In the genomic region with DNA sequence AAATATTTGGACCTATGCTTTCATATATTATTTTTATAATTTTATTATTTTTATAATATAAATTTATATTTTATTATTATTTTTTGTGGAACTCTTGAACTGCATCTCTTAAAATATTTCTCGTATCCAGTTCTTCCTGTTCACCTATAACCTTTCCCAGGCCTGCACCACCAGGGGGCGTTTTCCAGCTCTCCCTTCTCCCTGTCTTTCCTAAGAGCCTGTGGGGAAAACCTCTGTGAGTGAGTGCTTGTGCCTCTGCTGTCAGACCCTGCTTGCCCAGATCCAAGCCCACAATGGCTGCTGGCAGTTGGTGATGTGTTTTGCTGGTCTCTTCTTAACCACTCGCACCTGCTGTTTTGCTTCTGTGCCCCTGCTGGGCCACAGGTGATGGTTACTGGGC, we compare ENCODE assay signal across 8 mouse cellular contexts. TPM values are rescaled to one million over a fixed set of nuclear protein-coding genes. Genes with fewer than 3 reads are reported as not detected.
A peak's percentile ranks its signal among the peaks of the same experiment; 100 is the strongest.
DNase-seq lines count a peak whose midpoint lies in the region; ATAC-seq and TF ChIP-seq lines count a peak whose summit lies in the region.

No protein-coding gene starts in this region.

- H3K27me3 ChIP-seq in liver, embryonic 12.5 days (replicated peaks): no peaks in the 10 kb centered on the region
- no peaks in the 10 kb centered on the region; the same call in 1 of the 2 replicates for H3K27me3 ChIP-seq in embryonic facial prominence, embryonic 14.5 days (replicated peaks; ENCODE audit: control insufficient read depth, insufficient read depth, low read length)
- no peaks in the 10 kb centered on the region for H3K27me3 ChIP-seq in lung, embryonic 14.5 days (ENCODE audit: insufficient read depth, low read length)

- no peaks in the 10 kb centered on the region for H3K4me1 ChIP-seq in liver, embryonic 12.5 days
- H3K4me1 ChIP-seq in embryonic facial prominence, embryonic 14.5 days (ENCODE audit: control insufficient read depth, insufficient read depth, low read length): no peaks in the 10 kb centered on the region; the same call in 1 of the 2 replicates
- H3K4me1 ChIP-seq in lung, embryonic 14.5 days (ENCODE audit: insufficient read depth): no peaks in the 10 kb centered on the region

- no peak overlapping the region for H3K4me3 ChIP-seq in liver, embryonic 12.5 days
- H3K4me3 ChIP-seq in embryonic facial prominence, embryonic 14.5 days (ENCODE audit: low read depth, low read length): no peak overlapping the region
- no peak overlapping the region for H3K4me3 ChIP-seq in lung, embryonic 14.5 days (ENCODE audit: low read depth, low read length)

- TF ChIP-seq CTCF in lung, embryonic 14.5 days (IDR thresholded peaks at IDR 0.05; ENCODE audit: low read depth): peak; percentile 72

- no peaks in the 10 kb centered on the region for H3K36me3 ChIP-seq in liver, embryonic 12.5 days
- no peaks in the 10 kb centered on the region for H3K36me3 ChIP-seq in embryonic facial prominence, embryonic 14.5 days (ENCODE audit: control insufficient read depth, insufficient read depth, low read length)
- H3K36me3 ChIP-seq in lung, embryonic 14.5 days (ENCODE audit: insufficient read depth): no peaks in the 10 kb centered on the region

- no peak for ATAC-seq in liver, embryonic 12.5 days
- no peak for ATAC-seq in embryonic facial prominence, embryonic 14.5 days (ENCODE audit: low read depth)
- peak; percentile 60; the same call in 1 of the 2 replicates for ATAC-seq in lung, embryonic 14.5 days (ENCODE audit: insufficient read depth)
- no peak for ATAC-seq in erythroid progenitor cell, adult 5-6 weeks (replicated peaks; ENCODE audit: low FRiP score, poor library complexity, severe bottlenecking)

- WGBS in liver, embryonic 12.5 days (ENCODE audit: insufficient replicate concordance): 20% methylated on average over 3 of the region's 3 CpGs
- WGBS in embryonic facial prominence, embryonic 14.5 days: 9% methylated on average over 3 of the region's 3 CpGs
- WGBS in lung, embryonic 14.5 days: 11% methylated on average over 3 of the region's 3 CpGs

- H3K9me3 ChIP-seq in liver, embryonic 12.5 days (replicated peaks): no peaks in the 10 kb centered on the region
- peaks cover 6% of the 10 kb centered on the region; the same call in 1 of the 2 replicates for H3K9me3 ChIP-seq in embryonic facial prominence, embryonic 14.5 days (ENCODE audit: control insufficient read depth, low read length)
- H3K9me3 ChIP-seq in lung, embryonic 14.5 days (ENCODE audit: low read depth, low read length): 0 out of 2 replicates have a peak, but pooled peaks cover 3% of the 10 kb centered on the region

- DNase-seq in liver: peak; percentile 78
- peak; percentile 28 to 65 for DNase-seq in adrenal gland, postnatal 4 days (ENCODE audit: low spot score in 2 of 2)
- DNase-seq in embryonic facial prominence, embryonic 14.5 days (ENCODE audit: low spot score): peak; percentile 83
- DNase-seq in kidney, adult 8-10 months: peak; percentile 36 to 65
- peak; percentile 80 for DNase-seq in lung, embryonic 14.5 days
- DNase-seq in retina, postnatal 1 day: peak; percentile 86

- no peak overlapping the region for H3K27ac ChIP-seq in liver, embryonic 12.5 days
- no peak overlapping the region for H3K27ac ChIP-seq in embryonic facial prominence, embryonic 14.5 days (replicated peaks; ENCODE audit: low read depth, low read length)
- H3K27ac ChIP-seq in lung, embryonic 14.5 days (ENCODE audit: low read depth): no peak overlapping the region

- H3K9ac ChIP-seq in liver, embryonic 12.5 days: no peak overlapping the region
- no peak overlapping the region for H3K9ac ChIP-seq in embryonic facial prominence, embryonic 14.5 days (ENCODE audit: low read depth, low read length)
- no peak overlapping the region for H3K9ac ChIP-seq in lung, embryonic 14.5 days

- H3K4me2 ChIP-seq in liver, embryonic 12.5 days: no peak overlapping the region
- no peak overlapping the region for H3K4me2 ChIP-seq in embryonic facial prominence, embryonic 14.5 days (ENCODE audit: low read depth, low read length)
- no peak overlapping the region for H3K4me2 ChIP-seq in lung, embryonic 14.5 days

RNA-seq across cellular contexts. Expression of a gene that starts 53.2 kb away (rescaled TPM):
- 1.4 and 2.1 TPM in 2 replicates for polyA plus RNA-seq in liver, embryonic 12.5 days (2016; fragmentation: Nextera tagmentation; extraction: Ambion mirVana)
- total RNA-seq in adrenal gland, postnatal 4 days (2021): 10 to 100 TPM; 10.2 to 10.4 TPM
- polyA plus RNA-seq in embryonic facial prominence, embryonic 14.5 days (2014; fragmentation: Nextera tagmentation; extraction: Ambion mirVana): 4.5 and 5.2 TPM in 2 replicates
- polyA plus RNA-seq in lung, embryonic 14.5 days (2014; fragmentation: Nextera tagmentation; extraction: Ambion mirVana): 4.4 and 4.9 TPM in 2 replicates
- total RNA-seq in erythroid progenitor cell, adult 5-6 weeks (2015; ENCODE audit: low replicate concordance): not detected in 2 replicates
- total RNA-seq in erythroid progenitor cell, adult 5-6 weeks (2017; ENCODE audit: low replicate concordance): not detected in 2 replicates
